Mouse (Mus musculus) hindlimb bud, embryonic 11.5 days (tissue): ENCODE data around the gene Ddx1.

Source experiments
- DNase-seq: peaks from one replicate; pipeline ENCODE4 v3.0.0-alpha.2; 2012; ENCODE audit warnings: low read depth, low spot score; ENCODE audit errors: extremely low spot score

Gene Ddx1

GRCm38 (mm10) chr12:13248691-13249572 is at the start of gene Ddx1:
Gene Ddx1, minus strand, starts transcription at chr12:13249213.
- peak; percentile 50 for DNase-seq

DNA sequence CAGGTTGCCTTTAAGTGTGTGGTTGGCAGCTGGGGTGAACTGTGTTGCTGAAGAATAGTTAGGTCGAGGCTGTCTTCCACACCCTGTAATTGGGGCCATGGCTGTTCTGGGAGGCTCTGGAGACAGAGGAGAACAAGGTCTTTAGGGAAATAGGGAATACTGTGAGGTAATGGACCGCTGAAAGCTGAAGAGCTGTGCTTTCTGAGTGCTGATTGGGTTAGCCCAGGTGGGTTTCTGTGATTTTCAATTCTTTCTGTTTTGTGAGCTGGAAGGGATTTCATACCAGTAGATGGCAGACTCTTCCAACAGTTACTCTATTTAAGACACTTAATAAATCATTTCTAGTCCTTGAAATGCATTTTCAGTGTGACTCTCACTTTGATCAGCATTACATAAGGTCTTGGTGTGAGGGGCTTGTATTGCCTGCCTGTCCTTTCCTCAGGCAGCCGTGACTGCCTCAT is 44.4 kb upstream of the Ddx1 start:
- peak; percentile 30 for DNase-seq

DNA sequence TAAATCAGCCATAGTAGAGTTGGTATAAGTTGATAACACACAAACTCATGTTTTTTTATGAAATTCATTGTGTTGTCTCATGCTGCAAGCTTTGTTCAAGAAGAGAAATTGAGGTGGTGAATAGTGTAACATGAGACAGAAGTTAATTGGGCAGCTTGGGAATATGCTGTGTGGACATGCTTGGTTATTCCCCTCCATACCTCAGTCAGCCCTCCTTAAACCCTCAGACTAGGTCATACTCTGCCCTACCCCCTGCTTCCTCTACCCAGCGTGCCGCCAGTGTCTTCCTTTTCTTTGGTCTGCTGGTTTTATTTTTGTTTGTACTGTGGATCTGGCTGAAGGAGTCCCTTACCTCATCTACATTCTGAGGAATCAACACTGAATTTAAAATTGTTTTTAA is 42.4 kb upstream of the Ddx1 start:
- DNase-seq = no peak

GRCm38 (mm10) chr12:13269570-13270390 is 20.8 kb upstream of the Ddx1 start:
- no peak for DNase-seq

DNA sequence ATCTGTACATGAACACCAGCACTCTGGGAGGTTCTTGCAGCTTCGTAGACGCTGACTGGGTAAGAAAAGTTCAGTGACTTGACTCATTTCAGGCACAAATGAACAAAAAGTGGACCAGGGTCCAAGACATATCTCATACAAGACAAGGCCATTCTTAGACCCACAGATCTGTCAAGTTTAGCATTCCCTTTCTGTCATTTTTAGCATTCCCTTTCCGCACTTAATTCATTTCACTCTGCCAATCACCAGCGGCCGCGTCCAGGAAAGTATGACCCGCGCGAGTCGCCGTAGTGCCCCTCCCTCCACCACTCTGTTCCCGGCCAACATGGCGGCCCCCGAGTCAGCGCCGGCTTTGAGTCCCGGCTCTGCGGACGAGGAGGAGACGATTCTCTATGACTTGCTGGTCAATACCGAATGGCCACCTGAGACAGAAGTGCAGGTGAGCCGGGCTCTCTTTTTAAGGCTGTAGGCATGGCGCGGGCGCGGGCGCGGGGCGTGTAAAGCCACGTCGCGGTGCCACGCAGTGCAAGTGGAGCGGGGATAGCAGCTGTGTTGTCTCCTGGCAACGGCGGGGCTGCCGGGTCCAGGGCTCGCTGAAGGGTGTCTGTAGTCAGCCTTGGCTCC is 19.9 kb upstream of the Ddx1 start, which contains the start of gene Nbas:
Gene Nbas, plus strand, starts transcription at position 308 of the 624 bp plus-strand sequence.
- peak; percentile 52 for DNase-seq

DNA sequence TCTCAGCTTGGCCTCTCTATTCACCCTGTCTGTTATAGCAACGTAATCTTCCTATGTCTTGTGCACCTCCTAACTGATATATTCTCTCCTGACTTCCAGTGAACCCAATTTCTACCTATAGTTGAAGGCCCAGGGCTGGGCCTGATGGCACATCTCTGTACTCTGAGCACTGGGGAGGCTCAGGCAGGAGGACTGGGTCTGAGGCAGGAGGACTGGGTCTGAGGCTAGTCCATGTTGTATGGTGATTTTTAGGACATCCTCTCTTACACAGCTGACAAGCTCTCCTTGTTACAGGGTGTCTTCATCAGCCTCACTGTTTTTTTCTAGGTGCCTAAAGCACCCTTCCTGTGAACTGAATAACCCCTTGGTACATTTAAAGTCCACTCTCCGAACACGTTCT is 19.4 kb upstream of the Ddx1 start:
- DNase-seq = no peak

DNA sequence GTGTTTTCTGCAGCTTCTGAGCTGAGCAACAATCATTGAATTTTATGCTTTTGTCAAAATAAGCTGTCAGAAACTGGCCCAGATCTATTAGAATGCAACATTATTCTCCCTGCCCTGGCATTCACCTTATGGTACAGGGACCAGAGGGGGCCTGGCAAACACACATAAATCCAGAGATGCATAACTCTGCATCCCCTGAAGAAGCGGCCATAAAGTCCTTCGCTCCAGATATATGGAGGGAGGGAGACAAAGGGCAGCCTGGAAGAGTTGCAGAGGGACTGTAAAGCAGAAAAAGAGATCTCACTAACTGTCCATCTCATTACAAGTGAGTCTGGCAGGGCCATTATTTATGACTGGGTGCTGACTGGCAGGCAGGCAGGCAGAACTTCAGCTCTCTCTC is 6.7 kb upstream of the Ddx1 start:
- no peak for DNase-seq

DNA sequence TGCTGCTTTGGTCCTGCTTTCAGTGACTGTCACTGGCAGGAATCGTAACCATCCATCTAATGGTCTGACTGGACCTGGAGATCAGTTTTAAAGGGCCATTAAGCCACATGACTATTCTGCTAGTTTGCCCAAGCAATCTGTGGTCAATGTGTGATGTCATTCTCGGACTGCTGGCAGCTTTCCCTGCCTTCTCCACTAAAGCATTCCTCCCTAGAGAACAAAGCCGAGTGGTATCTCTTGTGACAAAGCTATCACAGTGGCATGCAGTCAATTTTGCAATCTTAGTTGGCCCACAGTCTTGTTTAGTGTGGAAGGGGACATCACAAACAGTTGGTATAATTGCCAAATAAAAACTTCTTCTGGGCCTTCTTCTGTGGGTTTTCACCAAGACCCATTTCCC is 6.1 kb upstream of the Ddx1 start:
- no peak for DNase-seq

DNA sequence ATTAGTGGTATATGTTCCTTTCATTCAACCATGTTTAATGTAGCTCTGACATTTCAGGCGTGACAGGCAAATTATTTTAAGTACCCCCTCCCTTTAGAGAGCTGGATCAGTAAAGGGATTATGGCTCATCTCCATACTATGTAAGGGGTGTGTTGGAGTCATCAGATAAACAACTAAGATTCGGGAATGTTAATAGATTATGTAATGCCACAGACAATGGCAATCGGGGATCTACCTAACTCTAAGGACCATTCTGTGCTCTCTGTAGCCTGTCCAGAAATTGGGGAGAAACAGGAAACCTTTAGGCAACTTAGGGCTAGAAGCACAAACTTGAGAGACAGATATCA is 533 bp upstream of the Ddx1 start:
- DNase-seq = no peak

GRCm38 (mm10) chr12:13242453-13242852 is 6.6 kb downstream of the Ddx1 start:
- DNase-seq = no peak

DNA sequence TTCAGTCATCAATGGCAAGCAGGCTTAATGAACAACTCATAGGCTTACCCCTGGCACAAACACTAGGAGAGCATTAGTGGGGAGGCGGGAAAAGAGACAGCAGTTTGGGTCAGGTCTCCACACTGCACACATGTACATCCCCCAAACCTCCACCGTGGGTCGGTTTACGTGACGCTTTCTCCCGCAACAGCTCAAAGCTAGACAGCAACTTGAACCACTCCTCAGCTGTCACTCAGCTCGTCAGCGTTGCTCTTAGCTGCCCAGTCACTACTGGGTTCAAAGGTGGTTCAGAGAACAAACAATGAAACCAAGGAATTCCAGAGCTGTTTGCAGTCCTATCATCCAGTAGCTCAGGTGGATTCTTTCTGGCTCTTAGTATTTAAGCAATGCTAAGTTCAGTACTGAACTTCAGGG is 30.9 kb downstream of the Ddx1 start:
- no peak for DNase-seq

DNA sequence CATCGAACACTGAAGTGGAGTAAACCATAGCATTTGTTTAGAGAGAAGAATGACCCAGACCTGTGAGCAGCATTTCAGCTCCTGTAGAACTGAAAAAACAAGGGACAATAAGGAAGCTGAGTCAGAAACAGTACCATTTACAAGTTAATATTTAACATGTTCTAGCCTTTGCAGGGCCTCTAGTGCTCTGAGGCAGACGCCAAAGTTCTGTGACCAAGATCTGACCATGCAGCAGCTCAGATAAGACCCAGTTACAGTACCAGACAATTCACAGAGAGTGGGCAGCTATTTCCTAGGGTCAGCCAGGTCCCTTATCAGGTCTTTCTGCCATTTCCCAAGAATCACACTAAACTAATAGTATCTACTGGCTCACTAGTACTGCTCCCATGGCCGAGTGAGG is 31.4 kb downstream of the Ddx1 start:
- DNase-seq = no peak

DNA sequence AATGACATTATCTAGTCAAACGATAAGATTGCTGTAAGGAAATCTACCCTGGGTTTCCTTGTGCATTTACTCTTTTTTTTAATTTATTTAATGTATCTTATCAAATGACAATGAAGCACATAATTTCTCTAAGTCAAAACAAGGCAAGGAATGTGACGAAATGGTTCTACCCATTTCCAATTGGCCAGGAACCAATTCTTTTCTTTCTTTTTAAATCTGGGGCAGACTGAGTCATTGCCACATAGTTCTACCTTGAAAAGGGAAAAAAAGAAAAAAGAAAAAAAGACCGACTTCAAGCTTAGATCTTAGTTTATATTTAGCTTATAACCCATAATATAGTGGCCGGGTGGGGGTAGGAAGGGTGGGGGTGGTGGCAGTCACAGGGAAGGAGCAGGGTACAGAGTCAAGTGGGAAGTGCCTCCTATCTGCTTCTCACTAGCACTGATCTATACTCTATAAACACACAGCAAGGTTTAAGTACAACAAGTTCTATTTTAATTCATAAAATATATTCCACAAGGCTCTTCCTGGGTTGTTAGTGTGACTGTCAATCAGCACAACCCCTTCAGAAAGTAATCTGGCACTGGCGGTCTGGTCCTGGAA is 32.4 kb downstream of the Ddx1 start:
- DNase-seq = no peak

GRCm38 (mm10) chr12:13214345-13215278 is 34.4 kb downstream of the Ddx1 start:
- DNase-seq = peak; percentile 90

DNA sequence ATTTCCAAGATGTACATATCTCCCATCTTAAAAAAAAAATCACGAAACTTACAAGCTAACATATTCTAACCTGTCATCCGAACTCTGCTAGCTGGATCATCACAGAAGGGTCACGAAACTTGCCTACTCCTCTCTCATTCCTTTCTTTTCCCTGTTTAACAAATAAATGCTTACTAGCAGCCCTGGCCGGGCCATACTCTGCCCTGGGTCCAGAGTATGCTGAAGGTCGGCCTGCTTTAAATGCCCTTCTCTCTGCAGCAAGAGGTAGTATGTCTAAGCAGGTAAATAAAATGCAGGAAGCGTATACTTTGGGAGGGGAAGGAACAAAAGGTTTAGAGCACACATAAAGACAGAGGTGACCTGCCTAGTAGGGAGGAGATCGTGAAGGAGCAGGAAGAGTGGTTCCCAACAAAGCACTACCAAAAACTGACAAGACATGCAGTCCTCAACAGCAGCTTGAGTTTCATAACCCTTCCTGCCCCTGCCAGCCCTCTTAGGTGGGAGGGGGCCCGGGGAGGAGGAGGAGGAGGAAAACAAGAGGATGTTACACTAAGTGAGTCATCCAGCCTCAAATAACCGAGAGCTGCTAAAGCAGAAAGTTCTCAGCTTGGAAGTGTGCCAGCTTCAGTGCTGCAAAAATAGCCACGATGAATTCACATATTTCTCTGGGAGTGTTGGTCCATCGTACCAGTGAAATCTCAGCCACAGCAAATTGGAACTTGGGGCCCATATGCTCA is 37.1 kb downstream of the Ddx1 start:
- DNase-seq = no peak

DNA sequence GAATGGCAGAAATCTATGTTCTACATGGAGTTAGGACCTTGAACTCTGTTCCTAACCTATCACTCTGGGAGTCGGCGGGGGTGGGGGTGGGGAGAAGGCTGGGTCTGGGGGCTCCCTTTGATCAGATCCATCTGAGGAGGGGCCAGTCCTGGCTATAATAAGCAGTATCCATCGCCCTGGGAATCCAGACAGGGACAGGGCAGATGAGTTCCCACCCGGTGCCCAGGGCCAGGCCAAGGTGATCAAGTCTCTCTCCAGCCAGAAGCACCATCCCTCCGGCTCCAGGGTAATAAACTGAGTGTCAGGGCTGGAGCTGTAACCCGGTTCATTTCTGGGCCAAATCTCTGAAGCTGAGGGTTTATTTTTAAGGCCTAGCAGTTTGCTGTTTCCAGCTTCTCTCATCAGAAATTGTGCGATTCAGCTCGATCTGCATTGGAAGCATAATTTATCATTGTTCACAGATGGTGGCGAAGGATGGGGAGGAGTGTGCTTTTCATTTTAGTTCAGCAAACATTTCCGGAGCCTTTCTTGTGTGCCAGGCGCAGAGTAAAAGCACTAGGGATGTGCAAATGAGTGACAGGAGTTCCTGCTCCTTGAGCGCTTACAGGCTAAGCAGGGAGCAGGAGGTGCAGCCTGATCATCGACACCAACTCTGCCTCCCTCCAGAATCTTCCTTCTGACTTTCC is 39.2 kb downstream of the Ddx1 start:
- no peak for DNase-seq

DNA sequence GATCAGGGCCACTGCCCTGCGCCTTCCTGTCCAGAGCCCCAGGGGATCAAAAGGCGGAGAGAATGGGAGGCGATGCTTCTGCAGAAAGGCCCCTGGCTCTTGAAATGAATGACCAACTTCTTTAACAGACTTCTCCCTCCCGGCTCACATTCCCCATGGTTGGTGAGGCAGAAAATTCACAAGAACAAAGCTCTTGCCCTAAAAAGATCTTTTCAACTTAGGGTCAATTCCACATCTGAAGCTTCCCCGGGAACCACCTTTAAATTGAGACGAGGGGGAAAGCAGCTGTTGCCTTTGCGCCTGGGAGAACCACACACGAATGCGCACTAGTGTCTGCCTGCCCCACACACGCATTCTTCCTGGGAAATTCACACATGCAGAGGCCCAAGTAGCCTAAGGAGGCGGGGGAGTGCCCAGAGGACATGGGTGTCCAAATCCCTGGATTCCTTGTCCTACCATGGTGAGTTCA is 40.0 kb downstream of the Ddx1 start:
- no peak for DNase-seq

GRCm38 (mm10) chr12:13208517-13208916 is 40.5 kb downstream of the Ddx1 start:
- no peak for DNase-seq

DNA sequence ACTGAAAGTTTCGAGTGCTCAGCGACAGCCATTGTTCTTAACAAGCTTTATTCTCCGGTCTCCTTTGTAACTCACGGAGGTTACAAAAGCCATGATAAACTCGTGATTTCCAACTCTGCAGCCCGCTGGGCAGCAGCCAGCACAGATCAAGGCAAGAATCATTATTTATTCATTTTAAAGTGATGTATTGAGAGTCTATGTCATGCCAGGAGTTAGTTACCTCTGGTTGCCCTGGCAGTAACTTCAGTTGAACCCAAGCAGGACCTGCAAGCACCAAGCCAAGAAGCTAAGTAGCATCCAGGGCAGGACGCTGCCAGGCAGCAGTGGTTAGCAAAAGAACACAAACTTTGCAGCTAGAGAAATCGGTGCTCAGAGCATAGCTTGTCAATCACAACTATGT is 41.9 kb downstream of the Ddx1 start:
- DNase-seq = no peak
